Mouse (Mus musculus): ENCODE results near the gene Il10rb.

The Il10rb gene

GRCm38 (mm10) chr16:91405640-91406584, at the start of gene Il10rb:
Gene Il10rb (plus strand): TSS chr16:91406164.
- DNase-seq = peak; percentile 83

DNA sequence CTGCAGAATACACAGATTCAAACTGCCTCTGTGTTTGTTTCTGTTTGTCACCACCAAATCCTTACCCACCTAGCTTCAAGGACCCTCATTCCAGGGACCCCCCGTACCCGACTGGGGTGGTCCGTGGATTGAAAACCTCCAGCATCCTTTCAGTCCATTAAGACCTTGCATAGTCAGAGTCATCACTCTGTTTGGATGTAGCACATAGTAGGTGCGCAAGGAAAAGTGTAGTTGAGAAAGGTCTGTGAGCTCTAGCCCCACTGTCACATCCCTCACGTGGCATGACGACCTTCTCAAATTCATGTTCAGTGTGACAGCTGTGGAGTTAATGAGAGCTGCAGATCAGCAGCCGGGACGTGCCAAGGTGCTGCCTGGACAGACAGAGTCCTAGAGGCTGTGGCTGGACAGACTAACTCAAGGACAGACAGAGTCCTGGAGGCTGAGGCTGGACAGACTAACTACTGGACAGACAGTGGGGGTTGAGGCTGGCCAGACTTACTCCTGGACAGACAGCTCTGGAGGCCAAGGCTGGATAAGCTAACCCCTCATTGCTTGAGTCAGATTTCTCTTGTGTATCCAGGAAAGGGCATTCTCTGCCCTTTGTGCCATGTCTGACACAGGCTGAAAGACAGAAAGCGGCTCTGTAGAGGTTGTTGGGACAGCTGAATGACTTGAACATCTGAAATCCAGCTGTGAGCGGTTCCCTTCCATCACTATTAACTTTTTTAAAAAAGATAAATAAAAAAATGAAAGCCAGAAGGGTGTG, 49.0 kb upstream of the Il10rb start:
- DNase-seq = no peak

DNA sequence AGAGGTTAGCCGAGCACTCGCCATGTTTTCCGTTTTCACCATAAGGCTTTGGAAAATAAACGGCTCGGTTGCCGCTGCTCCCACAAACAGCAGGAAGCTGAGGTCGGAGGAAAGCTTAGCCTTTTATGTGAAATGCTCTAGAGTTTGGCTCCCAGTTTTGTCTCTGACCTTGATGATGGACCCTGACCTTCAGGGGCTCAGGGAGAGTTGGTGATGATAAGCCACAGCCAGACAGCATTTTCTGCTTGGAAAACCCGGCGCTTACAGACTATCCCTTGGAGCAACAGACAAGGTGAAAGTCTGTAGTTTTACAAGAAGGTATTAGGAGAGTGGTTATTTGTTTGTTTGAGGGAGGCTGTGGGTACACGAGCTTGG, 48.5 kb upstream of the Il10rb start:
- no peak for DNase-seq

DNA sequence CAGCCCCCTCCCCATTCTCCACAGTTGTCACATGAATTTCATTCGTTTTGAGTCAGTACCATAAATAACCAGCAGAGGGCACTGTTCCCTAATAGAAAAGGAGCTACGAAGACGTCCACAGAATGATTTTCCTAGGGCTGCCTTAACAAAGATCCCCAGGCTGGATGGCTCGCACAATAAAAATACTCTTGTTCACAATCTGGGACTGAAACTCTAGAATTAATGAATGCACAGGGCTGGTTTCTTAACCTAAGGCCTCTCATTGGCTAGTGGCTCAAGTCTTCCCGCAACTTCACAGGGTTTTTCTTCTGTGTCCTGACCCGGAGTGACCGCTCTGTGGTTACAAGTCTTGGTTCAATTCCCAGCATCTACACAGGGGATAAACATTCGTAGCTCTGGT, 47.4 kb upstream of the Il10rb start:
- no peak for DNase-seq

DNA sequence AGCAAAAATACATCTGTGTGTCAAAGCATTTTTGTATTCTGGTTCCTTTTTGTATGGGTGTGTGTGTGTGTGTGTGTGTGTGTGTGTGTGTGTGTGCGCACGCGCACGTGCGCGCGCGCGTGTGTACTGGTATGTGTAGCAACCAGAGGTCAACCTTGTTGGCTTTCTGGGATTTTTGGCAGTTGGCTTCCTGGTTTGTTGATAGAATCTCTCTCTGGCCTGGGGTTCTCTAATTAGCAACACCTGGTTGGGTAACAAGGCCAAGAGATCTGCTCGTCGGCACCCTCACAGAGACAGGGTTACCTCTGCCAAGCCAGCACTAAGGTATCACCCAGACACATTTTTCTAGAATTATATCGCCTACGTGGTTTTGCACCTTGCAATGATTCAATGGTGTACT, 46.4 kb upstream of the Il10rb start:
- DNase-seq = no peak

DNA sequence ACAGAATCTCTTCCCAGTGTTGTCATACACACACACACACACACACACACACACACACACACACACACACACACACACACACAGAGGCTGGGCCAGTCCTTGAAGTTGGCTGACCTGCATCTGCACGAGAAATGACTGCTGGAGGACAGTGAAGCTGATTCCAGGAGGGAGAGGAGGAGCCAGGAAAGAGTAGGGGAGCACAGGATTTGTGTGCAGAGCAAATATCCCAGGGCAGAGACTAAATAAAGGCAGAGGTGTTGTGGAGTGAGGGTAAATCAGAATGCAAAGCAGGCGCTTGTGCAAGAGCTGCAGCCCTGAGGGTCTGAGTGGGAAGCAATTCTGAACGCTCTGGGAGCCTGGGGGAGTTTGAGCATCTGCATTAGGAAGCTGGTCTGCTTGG, 45.8 kb upstream of the Il10rb start:
- no peak for DNase-seq

GRCm38 (mm10) chr16:91362006-91362405, 44.0 kb upstream of the Il10rb start:
- no peak for DNase-seq

- DNase-seq = peak; percentile 76
Observed at GRCm38 (mm10) chr16:91362616-91363272, 43.2 kb upstream of the Il10rb start.

DNA sequence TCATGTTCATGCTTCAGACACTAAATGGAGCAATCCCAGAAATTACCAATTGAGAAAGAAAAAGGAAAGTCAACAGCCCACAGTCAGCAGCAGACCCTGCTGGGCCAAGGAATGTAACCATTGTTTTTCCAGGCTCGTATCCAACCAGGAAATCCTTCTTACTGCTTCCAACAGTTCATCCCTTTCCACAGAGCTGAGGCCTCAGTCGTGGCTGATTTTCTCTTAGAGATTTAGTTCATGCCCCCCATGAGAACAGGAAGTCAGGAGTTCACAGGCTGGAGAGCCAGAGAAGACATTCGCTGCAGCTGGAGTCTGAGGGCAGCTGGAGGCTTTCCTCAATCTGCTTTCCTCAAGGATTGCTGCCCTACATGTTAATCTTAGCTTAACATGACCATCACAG, 42.5 kb upstream of the Il10rb start:
- DNase-seq = peak; percentile 78

DNA sequence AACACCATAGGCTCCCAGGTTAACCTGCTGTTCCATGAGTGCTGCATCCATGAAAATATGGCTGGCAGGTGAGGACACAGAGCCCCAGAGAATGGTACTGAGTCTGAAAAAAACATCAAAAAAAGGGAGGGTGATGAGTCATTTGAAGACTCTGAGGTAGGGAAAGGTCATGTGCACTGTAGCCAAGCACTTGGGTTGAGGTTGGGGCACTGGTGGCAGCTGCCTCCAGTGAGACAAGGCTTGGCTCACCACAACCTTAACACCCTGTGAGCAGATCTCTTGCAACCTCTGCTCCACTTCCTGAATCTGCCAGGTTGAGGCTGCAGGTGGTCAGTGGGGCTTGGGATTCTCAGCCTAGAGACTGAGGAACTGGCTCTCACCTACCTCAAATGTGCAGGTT, 39.4 kb upstream of the Il10rb start:
- DNase-seq = no peak

- DNase-seq = no peak
Observed at GRCm38 (mm10) chr16:91367066-91367465, 38.9 kb upstream of the Il10rb start.

GRCm38 (mm10) chr16:91372577-91373472, 33.1 kb upstream of the Il10rb start, which contains the start of gene Ifnar2:
Gene Ifnar2 (plus strand): TSS chr16:91372783.
- DNase-seq = peak; percentile 88

DNA sequence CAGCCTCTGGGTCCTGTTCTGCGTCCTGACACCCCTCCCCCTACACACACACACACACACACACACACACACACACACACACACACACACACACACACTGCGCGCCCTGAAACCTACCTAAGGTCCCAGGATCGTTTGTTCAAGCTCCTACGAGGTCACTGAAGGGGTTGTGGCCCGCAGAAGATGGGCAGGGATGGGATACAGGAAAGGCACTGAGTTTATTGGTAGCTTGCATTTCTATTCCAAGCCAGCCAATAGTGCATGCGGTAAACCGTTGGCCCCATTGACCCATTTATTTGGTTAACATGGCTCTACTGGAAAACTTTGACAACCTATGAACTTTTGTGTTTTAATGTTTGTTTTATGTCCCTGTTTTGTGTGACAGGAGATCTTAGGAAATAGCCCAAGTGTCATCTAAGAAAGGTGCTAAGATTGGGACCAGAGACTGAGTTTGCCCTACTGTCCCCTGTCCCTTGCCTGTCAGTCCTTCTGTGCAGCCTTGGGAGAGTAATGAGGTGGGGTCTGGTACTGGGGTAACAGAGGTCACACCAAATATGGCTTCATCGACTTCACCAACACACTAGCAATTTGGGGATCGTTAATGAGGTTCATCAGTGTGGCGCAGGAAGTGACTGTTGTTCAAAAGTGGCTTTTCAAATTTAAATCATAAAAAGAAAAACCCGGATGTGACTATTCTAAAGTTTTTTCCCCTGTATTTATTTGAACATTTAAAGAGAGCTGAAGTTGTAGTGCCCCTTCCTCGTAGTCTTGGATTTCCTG, 32.3 kb upstream of the Il10rb start:
- DNase-seq = no peak

DNA sequence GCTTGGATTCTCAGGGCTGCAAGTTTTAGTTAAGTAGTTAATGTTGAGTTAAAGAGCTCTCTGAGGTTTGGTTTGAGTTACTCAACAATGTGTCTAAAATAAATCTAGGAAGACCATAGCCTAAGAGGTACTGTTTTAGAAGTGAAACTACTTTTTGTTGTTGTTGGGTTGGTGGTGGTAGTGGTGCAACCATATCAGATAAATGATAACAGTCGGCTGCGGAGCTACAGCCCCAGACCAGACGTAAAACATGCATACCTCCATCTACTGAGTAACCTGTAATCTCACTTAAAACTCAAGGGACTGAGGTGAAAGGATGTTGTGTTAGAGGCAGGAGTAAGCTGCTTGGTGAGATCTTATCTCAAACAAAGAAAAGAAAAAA, 31.7 kb upstream of the Il10rb start:
- no peak for DNase-seq

- DNase-seq = no peak
Observed at GRCm38 (mm10) chr16:91376701-91377100, 29.3 kb upstream of the Il10rb start.

DNA sequence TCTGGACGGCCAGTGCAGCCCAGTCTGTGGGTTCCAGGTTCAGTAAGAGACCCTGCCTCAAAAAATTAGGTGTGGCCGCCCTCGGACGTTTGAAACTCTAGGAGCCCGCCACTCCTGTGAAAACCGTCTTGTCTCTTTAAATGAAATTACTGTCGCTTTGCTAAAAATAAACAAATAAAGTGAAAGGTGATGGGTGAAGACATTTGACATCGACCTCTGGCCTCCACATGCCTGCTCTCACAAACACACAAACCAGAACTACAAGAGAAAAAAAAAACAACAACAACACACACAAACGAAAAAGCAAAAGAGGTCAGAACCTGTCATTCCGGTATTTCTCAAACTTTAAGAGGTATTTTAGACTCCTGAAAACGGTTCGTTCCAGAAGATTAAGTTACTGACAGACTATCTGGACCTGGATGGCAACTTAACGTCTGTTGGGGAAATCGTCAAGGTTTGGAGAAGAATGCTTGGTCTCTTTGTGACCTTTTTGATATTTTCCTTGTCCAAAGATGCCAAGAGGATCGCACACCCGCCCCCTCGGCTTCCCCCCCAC, 27.5 kb upstream of the Il10rb start:
- DNase-seq = no peak

DNA sequence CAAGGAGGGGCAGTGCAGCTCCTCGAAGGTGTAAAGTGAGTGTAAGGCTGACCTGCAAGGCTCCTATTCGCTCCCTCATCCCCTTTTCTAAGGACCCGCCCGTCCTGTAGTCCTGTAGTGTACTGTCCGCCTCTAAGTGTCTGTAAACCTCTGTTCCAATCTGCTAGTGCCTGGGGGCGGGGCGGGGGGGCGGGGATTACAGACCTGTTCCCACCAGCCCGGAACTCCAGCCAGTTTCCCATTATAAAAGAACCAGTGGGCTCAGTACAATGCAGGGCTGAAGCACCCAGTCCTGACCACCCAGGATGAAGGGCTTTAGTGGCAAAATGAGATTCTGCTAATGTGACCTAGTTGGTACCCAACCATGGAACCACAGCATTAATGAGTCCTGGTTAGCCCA, 27.0 kb upstream of the Il10rb start:
- no peak for DNase-seq

DNA sequence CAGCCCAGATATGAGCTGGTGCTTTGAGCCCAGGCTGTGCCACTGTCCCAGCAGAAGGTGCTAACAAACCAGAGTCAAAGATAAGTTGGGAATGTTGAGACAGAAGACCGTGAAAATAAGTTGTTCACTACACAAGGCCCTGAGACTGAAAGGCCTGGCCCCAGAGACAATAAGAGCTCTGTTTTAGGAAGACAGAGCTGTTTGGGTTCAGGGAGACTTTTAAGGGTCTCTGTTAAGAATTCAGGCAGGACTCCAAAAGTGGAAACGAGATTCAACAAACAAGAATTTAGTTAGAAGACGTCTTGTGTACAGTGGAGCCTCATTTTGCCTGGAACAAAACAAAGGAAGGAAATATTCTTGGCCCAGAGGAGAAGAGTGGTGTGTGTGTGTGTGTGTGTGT, 26.6 kb upstream of the Il10rb start:
- DNase-seq = no peak

DNA sequence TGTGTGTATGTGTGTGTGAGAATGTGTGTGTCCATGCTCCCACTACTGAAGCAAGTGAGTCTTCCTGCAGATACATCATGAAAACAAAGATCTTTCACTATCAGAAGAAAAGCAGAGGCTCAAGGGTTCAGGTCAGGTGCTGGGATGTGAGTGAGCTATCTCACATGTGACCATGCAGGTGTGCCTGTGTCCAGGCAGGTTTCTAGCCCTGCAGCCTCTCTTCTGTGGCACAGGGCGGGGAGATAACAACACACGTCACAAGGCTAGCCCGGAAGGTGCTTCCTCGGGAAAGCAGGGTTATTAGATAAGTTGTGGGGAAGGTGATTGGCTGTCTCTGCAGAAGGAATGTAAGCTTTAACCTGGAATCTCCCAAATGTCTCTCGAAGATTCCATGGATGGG, 25.8 kb upstream of the Il10rb start:
- no peak for DNase-seq

DNA sequence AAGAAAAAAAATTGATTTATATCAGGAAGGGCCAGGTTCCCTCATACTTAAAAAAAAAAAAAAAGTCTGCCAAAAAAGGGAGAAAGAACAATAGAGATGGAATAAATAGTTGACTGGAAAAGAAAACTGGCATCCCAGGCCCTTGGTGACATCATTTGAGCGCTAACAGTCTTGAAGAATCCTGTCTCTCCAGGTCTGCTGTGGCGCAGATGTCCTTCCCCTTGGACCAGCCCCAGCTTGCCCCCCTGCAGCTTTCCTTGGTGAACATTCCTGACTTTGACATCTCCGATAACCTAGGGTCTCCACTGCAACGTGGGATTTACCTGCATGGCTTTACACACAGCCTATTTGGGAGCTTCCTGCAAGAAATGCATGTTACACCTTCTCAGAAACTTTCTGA, 24.4 kb upstream of the Il10rb start:
- DNase-seq = no peak

DNA sequence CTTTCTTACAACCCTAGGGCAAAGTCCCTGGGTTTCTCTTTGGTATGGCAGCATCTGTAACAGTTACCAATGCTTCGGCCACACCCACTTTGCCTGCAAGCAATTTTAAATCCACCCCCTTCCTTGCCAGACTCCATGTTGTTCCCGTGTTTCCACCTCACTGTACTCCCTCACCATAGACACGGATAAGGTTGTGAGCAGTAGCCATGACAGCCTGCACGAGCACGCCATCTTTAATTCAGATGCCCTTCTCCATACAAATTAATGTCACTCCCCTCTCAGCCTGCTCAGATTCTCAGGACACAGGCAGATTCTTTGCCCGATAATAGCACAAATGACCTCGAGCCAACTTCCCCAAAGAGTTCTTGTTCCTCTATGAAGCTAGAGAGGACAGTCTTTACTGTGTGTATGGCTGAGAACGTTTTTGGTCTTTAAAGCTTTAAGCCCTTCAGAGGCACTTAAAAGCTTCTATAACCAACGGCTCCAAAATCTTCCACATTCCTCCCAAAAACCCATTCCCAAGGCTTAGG, 23.6 kb upstream of the Il10rb start:
- DNase-seq = no peak
